Mouse (Mus musculus) brain, embryonic 14.5 days (tissue): ENCODE results near the gene Akap8.

Experiments used
- CTCF ChIP-seq: fragments of 200-500 bp; IDR thresholded peaks from 2 replicates; pipeline ENCODE4 v1.5.1; 2012; ENCODE audit warnings: inconsistent platforms, mild to moderate bottlenecking, moderate library complexity, borderline replicate concordance; ENCODE audit not compliant: insufficient read depth, insufficient read length; ENCODE audit errors: extremely low read depth
- POLR2A ChIP-seq: fragments of 200-500 bp; IDR thresholded peaks from 2 replicates; pipeline ENCODE4 v1.6.1; 2012; ENCODE audit warnings: mild to moderate bottlenecking, inconsistent platforms, borderline replicate concordance; ENCODE audit not compliant: poor library complexity, insufficient read depth, insufficient read length, severe bottlenecking; ENCODE audit errors: extremely low read depth

DNA sequence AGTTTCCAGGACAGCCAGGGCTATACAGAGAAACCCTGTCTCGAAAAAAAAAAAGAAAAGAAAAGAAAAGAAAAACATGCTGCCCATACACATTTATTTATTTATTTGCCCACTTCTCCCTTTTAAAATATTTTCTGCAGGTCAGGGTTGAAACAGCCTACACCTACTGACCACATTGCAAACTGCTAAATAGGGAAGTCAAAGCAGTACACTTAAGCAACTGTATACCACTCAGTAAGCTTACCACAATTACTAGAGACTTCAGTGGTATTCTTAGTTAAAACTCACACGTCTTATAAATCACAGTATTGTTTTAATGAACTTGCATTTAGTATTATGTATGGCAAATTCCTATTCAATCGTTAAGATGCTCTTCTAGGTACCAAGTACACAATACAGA lies 40.5 kb downstream of the Akap8 start:
- TF ChIP-seq POLR2A: no peak
- TF ChIP-seq CTCF: no peak
